Mouse (Mus musculus) brown adipose tissue, adult 24 weeks (tissue): ENCODE results near the gene Igf1r. TPM values are rescaled to one million over a fixed set of nuclear protein-coding genes. Genes with fewer than 3 reads are reported as not detected.
A peak's percentile ranks its signal among the peaks of the same experiment; 100 is the strongest.

Experiments used
- H3K27ac ChIP-seq: fragments of 200-500 bp; replicated peaks from 2 replicates; pipeline ENCODE4 v1.5.1; 2012; ENCODE audit warnings: low read depth, mild to moderate bottlenecking, low read length
- H3K4me1 ChIP-seq: fragments of 200-500 bp; 2 replicates; pipeline ENCODE4 v1.6.1; 2012; ENCODE audit warnings: low read length, mixed read lengths; ENCODE audit not compliant: control insufficient read depth, insufficient read depth, insufficient read length
- H3K4me3 ChIP-seq: fragments of 200-500 bp; 2 replicates; pipeline ENCODE4 v1.5.1; 2012; ENCODE audit warnings: low read depth, mild to moderate bottlenecking, low read length, moderate library complexity; ENCODE audit not compliant: insufficient read depth
- polyA plus RNA-seq: library from polyadenylated mRNA; stranded (reverse); fragments of >200 nt; gene quantifications from 2 replicates; pipeline ENCODE4 v1.2.4, GENCODE M21; 2012; ENCODE audit not compliant: missing spikeins, insufficient read depth, insufficient read length

Igf1r gene
- polyA plus RNA-seq, 1 experiment: 2.3 TPM

- Histone ChIP-seq H3K4me1 (peaks cover 6% of the 10 kb centered on the region), H3K4me3 (no peak overlapping the region), H3K27ac (no peak overlapping the region)
Observed at GRCm38 (mm10) chr7:68182773-68183172, 230.1 kb downstream of the Igf1r start.

- Histone ChIP-seq H3K27ac (no peak overlapping the region), H3K4me1 (peaks cover 6% of the 10 kb centered on the region), H3K4me3 (no peak overlapping the region)
Observed at GRCm38 (mm10) chr7:68183421-68183820, 230.8 kb downstream of the Igf1r start.

- Histone ChIP-seq H3K4me3 (no peak overlapping the region), H3K27ac (no peak overlapping the region), H3K4me1 (no peaks in the 10 kb centered on the region)
Observed at GRCm38 (mm10) chr7:68189211-68189610, 236.6 kb downstream of the Igf1r start.

GRCm38 (mm10) chr7:68189691-68190456 is 237.2 kb downstream of the Igf1r start:
- H3K27ac ChIP-seq: no peak overlapping the region
- no peak overlapping the region for H3K4me3 ChIP-seq

GRCm38 (mm10) chr7:68193958-68194695 is 241.5 kb downstream of the Igf1r start:
- Histone ChIP-seq H3K27ac (no peak overlapping the region), H3K4me3 (no peak overlapping the region), H3K4me1 (no peaks in the 10 kb centered on the region)

More at GRCm38 (mm10) chr7:68189691-68190456, 237.2 kb downstream of the Igf1r start:
- no peaks in the 10 kb centered on the region for H3K4me1 ChIP-seq

GRCm38 (mm10) chr7:68199609-68200008 is 247.0 kb downstream of the Igf1r start:
- H3K27ac ChIP-seq: no peak overlapping the region
- H3K4me1 ChIP-seq: no peaks in the 10 kb centered on the region
- H3K4me3 ChIP-seq: no peak overlapping the region

- H3K4me3 ChIP-seq: no peak overlapping the region
- no peak overlapping the region for H3K27ac ChIP-seq
- no peaks in the 10 kb centered on the region for H3K4me1 ChIP-seq
Observed at GRCm38 (mm10) chr7:68205776-68206427, 253.3 kb downstream of the Igf1r start.

- H3K4me3 ChIP-seq: no peak overlapping the region
- no peaks in the 10 kb centered on the region for H3K4me1 ChIP-seq
- H3K27ac ChIP-seq: no peak overlapping the region
Observed at GRCm38 (mm10) chr7:68209039-68209438, 256.4 kb downstream of the Igf1r start.

- Histone ChIP-seq H3K27ac (no peak overlapping the region), H3K4me3 (no peak overlapping the region), H3K4me1 (no peaks in the 10 kb centered on the region)
Observed at GRCm38 (mm10) chr7:68210417-68210816, 257.8 kb downstream of the Igf1r start.

GRCm38 (mm10) chr7:68211883-68212282 is 259.3 kb downstream of the Igf1r start:
- Histone ChIP-seq H3K4me3 (no peak overlapping the region), H3K27ac (no peak overlapping the region), H3K4me1 (no peaks in the 10 kb centered on the region)

GRCm38 (mm10) chr7:68213842-68214241 is 261.2 kb downstream of the Igf1r start:
- Histone ChIP-seq H3K27ac (no peak overlapping the region), H3K4me1 (no peaks in the 10 kb centered on the region), H3K4me3 (no peak overlapping the region)

GRCm38 (mm10) chr7:68215522-68216070 is 263.0 kb downstream of the Igf1r start:
- H3K4me3 ChIP-seq: no peak overlapping the region
- no peak overlapping the region for H3K27ac ChIP-seq
- H3K4me1 ChIP-seq: no peaks in the 10 kb centered on the region

- H3K27ac ChIP-seq: no peak overlapping the region
- H3K4me3 ChIP-seq: no peak overlapping the region
- peaks cover 11% of the 10 kb centered on the region; the same call in 1 of the 2 replicates for H3K4me1 ChIP-seq
Observed at GRCm38 (mm10) chr7:68218879-68219278, 266.3 kb downstream of the Igf1r start.

GRCm38 (mm10) chr7:68221677-68222230 is 269.1 kb downstream of the Igf1r start:
- Histone ChIP-seq H3K4me3 (no peak overlapping the region), H3K27ac (peak overlapping the region; percentile 57), H3K4me1 (peaks cover 11% of the 10 kb centered on the region; the same call in 1 of the 2 replicates)

- Histone ChIP-seq H3K4me3 (no peak overlapping the region), H3K27ac (peak overlapping the region; percentile 43), H3K4me1 (peaks cover 11% of the 10 kb centered on the region; the same call in 1 of the 2 replicates)
Observed at GRCm38 (mm10) chr7:68223356-68223808, 270.8 kb downstream of the Igf1r start.
